9 mouse cellular contexts compared by ENCODE assay signal in genomic region chr3:117360528-117360927, GRCm38 (mm10). TPM values are rescaled to one million over a fixed set of nuclear protein-coding genes. Genes with fewer than 3 reads are reported as not detected.
A peak's percentile ranks its signal among the peaks of the same experiment; 100 is the strongest.
DNase-seq lines count a peak whose midpoint lies in the region; ATAC-seq and TF ChIP-seq lines count a peak whose summit lies in the region.
"Had no signal": no experiment of that assay in that cellular context is flagged by ENCODE, and none has a peak within 500 bp of the region (broad histone marks: within the 10 kb centered on the region; RNA-seq: fewer than 3 reads in every experiment).

Gene Plppr4 (minus strand): TSS chr3:117360876.

- in situ Hi-C loops in ES-E14 (cut with MboI; ENCODE audit: low sequenced_read_pairs in 2 of 2, unreplicated experiment in 2 of 2) = no loop called here

- H3K4me3 ChIP-seq in ES-E14 (ENCODE audit: insufficient read depth in 1 of 2, low read depth in 1 of 2, low read length in 2 of 2, poor library complexity in 1 of 2, severe bottlenecking in 1 of 2) = peak within 1 kb of the TSS; percentile 52 to 69
- H3K4me3 ChIP-seq in heart, embryonic 16.5 days (ENCODE audit: low read length) = peak within 1 kb of the TSS; percentile 65
- H3K4me3 ChIP-seq in midbrain, embryonic 12.5 days = peak within 1 kb of the TSS; percentile 50

- no peak for DNase-seq in frontal cortex, postnatal 25 days (ENCODE audit: low spot score in 2 of 2)
- no peak for DNase-seq in ES-E14 (ENCODE audit: low read depth, low spot score)
- no peak for DNase-seq in layer of hippocampus, adult 8-10 months (ENCODE audit: low spot score in 2 of 2)
- DNase-seq in urinary bladder, postnatal 14 days (ENCODE audit: low spot score) = no peak

- H3K4me2 ChIP-seq in heart, embryonic 16.5 days (ENCODE audit: low read depth, low read length) = peak within 1 kb of the TSS; percentile 92
- H3K4me2 ChIP-seq in midbrain, embryonic 12.5 days (replicated peaks) = peak within 1 kb of the TSS; percentile 78

- H3K9ac ChIP-seq in ES-E14 (ENCODE audit: insufficient read depth, low read depth, low read length, poor library complexity, severe bottlenecking) = peak within 1 kb of the TSS; percentile 36
- peak within 1 kb of the TSS; percentile 62 for H3K9ac ChIP-seq in heart, embryonic 16.5 days (ENCODE audit: low read length)
- H3K9ac ChIP-seq in midbrain, embryonic 12.5 days (replicated peaks) = peak within 1 kb of the TSS; percentile 50

- H3K9me3 ChIP-seq in ES-E14 (ENCODE audit: control insufficient read depth, insufficient read depth, low read depth, low read length) = no peaks in the 10 kb centered on the region
- H3K9me3 ChIP-seq in heart, embryonic 16.5 days (replicated peaks; ENCODE audit: control insufficient read depth, low read length) = no peaks in the 10 kb centered on the region
- H3K9me3 ChIP-seq in midbrain, embryonic 12.5 days = no peaks in the 10 kb centered on the region

- peaks cover 3% of the 10 kb centered on the region; the same call in 1 of the 2 replicates for H3K27me3 ChIP-seq in heart, embryonic 16.5 days (ENCODE audit: control insufficient read depth, insufficient read depth, low read length)
- H3K27me3 ChIP-seq in midbrain, embryonic 12.5 days = 0 out of 2 replicates have a peak, but pooled peaks cover 5% of the 10 kb centered on the region
- H3K27me3 ChIP-seq: CH12.LX had no signal

- peak; percentile 14 for ATAC-seq in frontal cortex, adult (ENCODE audit: low TSS enrichment)
- ATAC-seq in heart, embryonic 16.5 days (replicated peaks; ENCODE audit: extremely low read depth, insufficient read depth, low FRiP score) = no peak
- peak; percentile 36 for ATAC-seq in midbrain, embryonic 12.5 days (ENCODE audit: low FRiP score, low read depth)
- no peak for ATAC-seq in monocyte, adult 5-6 weeks (replicated peaks; ENCODE audit: insufficient number of reproducible peaks, low FRiP score, low TSS enrichment, poor library complexity, severe bottlenecking)

- 42% methylated on average over 5 of the region's 5 CpGs for WGBS in heart, embryonic 16.5 days
- WGBS in midbrain, embryonic 12.5 days = 29% methylated on average over 5 of the region's 5 CpGs

- no peaks in the 10 kb centered on the region for H3K4me1 ChIP-seq in ES-E14 (ENCODE audit: control insufficient read depth in 2 of 2, insufficient read depth in 2 of 2, low read length in 2 of 2, poor library complexity in 1 of 2)
- H3K4me1 ChIP-seq in heart, embryonic 16.5 days (ENCODE audit: control insufficient read depth, insufficient read depth, low read length) = no peaks in the 10 kb centered on the region
- peaks cover 9% of the 10 kb centered on the region; the same call in 1 of the 2 replicates for H3K4me1 ChIP-seq in midbrain, embryonic 12.5 days

- H3K36me3 ChIP-seq in ES-E14 (ENCODE audit: control insufficient read depth, insufficient read depth, low read length, poor library complexity, severe bottlenecking) = no peaks in the 10 kb centered on the region
- H3K36me3 ChIP-seq in heart, embryonic 16.5 days (ENCODE audit: control insufficient read depth, insufficient read depth) = no peaks in the 10 kb centered on the region
- no peaks in the 10 kb centered on the region for H3K36me3 ChIP-seq in midbrain, embryonic 12.5 days

- no peak within 1 kb of the TSS for H3K27ac ChIP-seq in ES-E14 (ENCODE audit: insufficient read depth, low read depth, low read length, poor library complexity, severe bottlenecking)
- no peak within 1 kb of the TSS; the same call in 1 of the 2 replicates for H3K27ac ChIP-seq in heart, embryonic 16.5 days (ENCODE audit: low read length)
- H3K27ac ChIP-seq in midbrain, embryonic 12.5 days (replicated peaks) = no peak within 1 kb of the TSS

TF ChIP-seq in ES-E14, 5 proteins besides CTCF, POLR2A, EP300 and RAD21:
- TF ChIP-seq ZC3H11A (IDR thresholded peaks at IDR 0.05; ENCODE audit: borderline replicate concordance, low read depth, low read length) (no peak), ZNF384 (IDR thresholded peaks at IDR 0.05; ENCODE audit: low read depth, low read length) (no peak), MAFK (IDR thresholded peaks at IDR 0.05; ENCODE audit: insufficient read depth, low read depth, low read length) (no peak), HCFC1 (IDR thresholded peaks at IDR 0.05; ENCODE audit: borderline replicate concordance, insufficient read depth, low read length) (no peak), CHD2 (IDR thresholded peaks at IDR 0.05; ENCODE audit: low read depth, low read length) (no peak)

RNA-seq across cellular contexts. Expression of gene Plppr4, which starts in this region (rescaled TPM):
- total RNA-seq in ES-E14 (2012; rRNA removed) = not detected in 2 replicates
- polyA plus RNA-seq in heart, embryonic 16.5 days (2015; fragmentation: Nextera tagmentation; extraction: Ambion mirVana) = 0.43 and 0.57 TPM in 2 replicates
- 100 to 1,000 TPM; 234 to 255 (median 241) TPM for total RNA-seq in layer of hippocampus, adult 8-10 months (2022)
- polyA plus RNA-seq in midbrain, embryonic 12.5 days (2016; fragmentation: Nextera tagmentation; extraction: Ambion mirVana) = 0.68 and 0.88 TPM in 2 replicates
- not detected in 3 replicates for total RNA-seq in monocyte, adult 5-6 weeks (2017)
- total RNA-seq: CH12.LX had no signal

Comparison
In these comparisons a context has a peak if more than half of its experiments do, and no peak if none do; other contexts are left out.
1. RNA of gene Plppr4 (total RNA-seq): 234 to 255 TPM in layer of hippocampus, adult 8-10 months; not detected in ES-E14 and not detected in monocyte, adult 5-6 weeks; every median in the first group is over 100 times any median in the second.
2. Peak in ATAC-seq, H3K4me3 ChIP-seq, H3K9ac ChIP-seq and H3K4me2 ChIP-seq in midbrain, embryonic 12.5 days; RNA of the gene not detected or under 1 TPM.
3. Peak in every context shown above with its lines, with median percentiles within 50 percentile points of each other: H3K4me3 ChIP-seq and H3K9ac ChIP-seq.